Mouse (Mus musculus): ENCODE measurements at regions not wholly inside any gene's neighbourhood (a gene's known extent, or its start where the extent isn't known, plus 50 kb on each side); places are given as distances from the start of the nearest gene placed in this dataset.
A peak's percentile ranks its signal among the peaks of the same experiment; 100 is the strongest.

DNA sequence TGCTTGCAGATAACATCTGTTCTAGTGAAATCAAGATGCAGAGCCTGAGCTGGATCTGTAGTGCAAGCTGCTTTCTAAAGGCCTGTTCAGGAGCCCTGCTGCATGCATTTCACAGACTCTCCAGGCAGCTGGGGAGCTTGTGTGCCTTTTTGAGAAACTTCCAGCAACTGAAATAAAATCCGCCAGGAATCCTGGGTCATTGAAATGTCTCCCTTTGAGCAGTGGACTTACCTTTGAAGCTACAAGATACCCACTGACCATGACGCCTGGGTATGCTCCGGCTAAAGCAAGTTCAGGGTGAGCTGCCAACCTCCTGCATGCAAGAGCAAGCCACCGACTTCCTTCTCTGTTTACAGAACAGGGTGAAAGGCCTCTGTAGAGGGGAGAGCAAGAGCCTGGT is 278.7 kb downstream of the Cenpw start:
- no peaks in the 10 kb centered on the region for H3K4me1 ChIP-seq (replicated peaks; ENCODE audit: control insufficient read depth, insufficient read depth, low read length)
- no peak overlapping the region for H3K27ac ChIP-seq (ENCODE audit: low read depth, low read length)
- no peaks in the 10 kb centered on the region for H3K27me3 ChIP-seq (ENCODE audit: control insufficient read depth, insufficient read depth, low read length)
- H3K4me2 ChIP-seq (ENCODE audit: low read depth, low read length, severe bottlenecking): no peak overlapping the region
- DNase-seq (ENCODE audit: low spot score) (peak; percentile 50), ATAC-seq (replicated peaks; ENCODE audit: low FRiP score) (no peak)
- no peaks in the 10 kb centered on the region for H3K36me3 ChIP-seq (ENCODE audit: control insufficient read depth, insufficient read depth, low read length)
- no peak overlapping the region for H3K9ac ChIP-seq (ENCODE audit: low read length)
- no peaks in the 10 kb centered on the region for H3K9me3 ChIP-seq (ENCODE audit: control insufficient read depth, low read length)
- H3K4me3 ChIP-seq (ENCODE audit: low read depth, low read length): no peak overlapping the region
- WGBS: 40% methylated on average over 4 of the region's 4 CpGs

DNA sequence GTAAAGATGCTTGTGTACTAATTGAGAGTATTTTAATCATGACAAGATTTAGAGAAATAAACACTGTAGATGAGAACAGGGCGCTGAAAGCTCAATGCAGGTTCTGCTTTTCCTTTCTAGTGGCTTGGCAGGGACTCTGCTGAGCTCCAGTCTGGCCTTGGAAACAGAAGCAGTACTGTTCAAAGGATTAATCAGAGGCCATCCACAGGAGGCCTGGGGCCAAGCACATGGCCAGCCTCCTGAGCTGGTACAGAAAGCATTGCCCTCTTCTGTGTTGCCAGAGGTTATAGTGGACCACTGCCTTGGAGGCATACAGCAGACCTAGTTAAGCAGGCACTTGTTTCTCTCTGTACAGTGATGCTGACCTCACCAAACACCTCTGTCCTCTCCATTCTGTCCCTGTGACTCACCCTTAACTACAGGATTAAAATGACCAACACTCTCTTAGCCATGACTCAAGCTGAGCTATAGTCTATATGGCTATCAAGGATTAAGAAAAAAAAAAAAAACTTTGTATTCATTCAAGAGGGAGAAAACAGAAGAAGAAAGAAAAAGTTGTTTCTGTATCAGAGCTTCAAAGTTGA is 302.5 kb downstream of the Cenpw start:
- Histone ChIP-seq H3K27ac (ENCODE audit: low read depth, low read length) (no peak overlapping the region), H3K4me3 (ENCODE audit: low read depth, low read length) (no peak overlapping the region), H3K4me1 (replicated peaks; ENCODE audit: control insufficient read depth, insufficient read depth, low read length) (no peaks in the 10 kb centered on the region), H3K36me3 (ENCODE audit: control insufficient read depth, insufficient read depth, low read length) (no peaks in the 10 kb centered on the region), H3K27me3 (ENCODE audit: control insufficient read depth, insufficient read depth, low read length) (no peaks in the 10 kb centered on the region), H3K4me2 (ENCODE audit: low read depth, low read length, severe bottlenecking) (no peak overlapping the region), H3K9ac (ENCODE audit: low read length) (no peak overlapping the region), H3K9me3 (ENCODE audit: control insufficient read depth, low read length) (no peaks in the 10 kb centered on the region)
- ATAC-seq (replicated peaks; ENCODE audit: low FRiP score) (peak; percentile 63), DNase-seq (ENCODE audit: low spot score) (no peak)
- 24% methylated on average over 1 of the region's 1 CpGs for WGBS

DNA sequence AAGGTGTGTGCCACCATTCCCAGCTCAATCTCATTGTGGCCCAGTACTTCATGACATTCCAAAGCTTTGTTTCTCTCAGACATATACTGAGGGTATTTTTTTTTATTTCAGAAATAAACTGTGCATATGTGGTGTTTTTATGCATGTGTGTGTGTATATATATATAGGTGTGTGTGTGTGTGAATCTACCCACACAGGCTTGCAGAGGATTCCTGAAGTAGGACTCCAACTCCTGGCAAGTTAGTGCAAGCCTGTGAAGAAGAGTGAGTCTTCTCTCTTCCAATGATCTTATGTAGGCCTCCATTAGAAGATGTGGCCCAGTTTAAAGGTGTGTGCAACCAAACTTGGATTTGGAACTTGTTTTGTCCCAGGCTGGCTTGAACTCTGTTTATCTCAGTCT is 328.9 kb upstream of the Rspo3 start:
- ATAC-seq (replicated peaks; ENCODE audit: low FRiP score): no peak

DNA sequence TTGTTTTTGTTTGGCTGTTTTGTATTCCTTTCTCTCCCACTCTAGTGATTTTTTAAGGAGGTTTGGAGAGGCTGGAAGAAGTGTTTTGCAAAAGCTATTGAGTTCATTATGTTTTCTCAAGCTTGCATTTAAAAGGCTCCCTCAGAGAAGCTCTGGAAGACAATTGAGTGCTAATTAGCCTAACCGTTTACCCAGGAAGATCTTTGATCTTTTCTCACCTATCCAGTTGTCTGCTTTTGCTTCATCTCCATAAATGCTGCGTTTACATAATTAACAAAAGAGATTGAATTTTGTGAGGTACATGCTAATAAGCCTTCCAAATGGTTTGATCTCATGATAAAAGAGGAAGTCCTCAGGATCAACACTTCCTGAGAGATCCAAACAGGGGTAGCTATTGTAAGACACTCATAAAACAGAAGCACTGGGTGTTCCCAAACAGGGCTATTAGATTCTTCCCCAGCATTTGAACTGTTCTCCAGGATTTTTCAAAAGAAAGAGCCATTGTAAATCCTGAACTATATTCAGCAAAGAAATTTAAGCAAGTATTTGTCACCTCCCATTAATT is 320.2 kb upstream of the Rspo3 start:
- Histone ChIP-seq H3K36me3 (ENCODE audit: control insufficient read depth, insufficient read depth, low read length) (no peaks in the 10 kb centered on the region), H3K9me3 (ENCODE audit: control insufficient read depth, low read length) (no peaks in the 10 kb centered on the region), H3K9ac (ENCODE audit: low read length) (no peak overlapping the region), H3K4me3 (ENCODE audit: low read depth, low read length) (no peak overlapping the region), H3K27ac (ENCODE audit: low read depth, low read length) (no peak overlapping the region), H3K27me3 (ENCODE audit: control insufficient read depth, insufficient read depth, low read length) (no peaks in the 10 kb centered on the region), H3K4me2 (ENCODE audit: low read depth, low read length, severe bottlenecking) (no peak overlapping the region), H3K4me1 (replicated peaks; ENCODE audit: control insufficient read depth, insufficient read depth, low read length) (no peaks in the 10 kb centered on the region; the same call in 1 of the 2 replicates)
- 1% methylated on average over 2 of the region's 2 CpGs for WGBS
- DNase-seq (ENCODE audit: low spot score): no peak
- peak; percentile 82 for ATAC-seq (replicated peaks; ENCODE audit: low FRiP score)

More for the DNA sequence above, 328.9 kb upstream of the Rspo3 start:
- H3K4me1 ChIP-seq (replicated peaks; ENCODE audit: control insufficient read depth, insufficient read depth, low read length): no peaks in the 10 kb centered on the region
- no peaks in the 10 kb centered on the region for H3K9me3 ChIP-seq (ENCODE audit: control insufficient read depth, low read length)
- H3K27me3 ChIP-seq (ENCODE audit: control insufficient read depth, insufficient read depth, low read length): no peaks in the 10 kb centered on the region
- no peak overlapping the region for H3K4me2 ChIP-seq (ENCODE audit: low read depth, low read length, severe bottlenecking)
- H3K27ac ChIP-seq (ENCODE audit: low read depth, low read length): no peak overlapping the region
- no peaks in the 10 kb centered on the region for H3K36me3 ChIP-seq (ENCODE audit: control insufficient read depth, insufficient read depth, low read length)
- no peak overlapping the region for H3K4me3 ChIP-seq (ENCODE audit: low read depth, low read length)
- H3K9ac ChIP-seq (ENCODE audit: low read length): no peak overlapping the region
- no peak for DNase-seq (ENCODE audit: low spot score)

DNA sequence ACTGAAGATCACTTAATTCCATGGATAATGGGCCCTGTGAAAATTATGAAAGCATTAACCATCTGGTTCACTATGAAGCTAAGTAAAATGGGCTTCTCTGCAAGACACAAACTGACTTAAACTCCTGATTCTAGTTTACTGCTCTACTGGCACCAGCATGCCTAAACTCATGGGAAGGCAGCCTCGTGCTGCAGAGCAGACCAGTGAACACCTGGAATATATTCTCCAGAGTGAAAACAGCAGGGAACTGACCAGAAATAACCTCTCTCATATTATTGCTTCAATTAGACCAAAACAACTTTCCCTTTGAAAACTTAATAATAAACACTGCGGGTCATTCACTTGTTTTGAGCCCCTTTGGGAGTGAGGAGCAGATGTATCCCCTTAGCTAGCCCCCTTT is 316.8 kb upstream of the Rspo3 start:
- no peaks in the 10 kb centered on the region for H3K36me3 ChIP-seq (ENCODE audit: control insufficient read depth, insufficient read depth, low read length)
- H3K9me3 ChIP-seq (ENCODE audit: control insufficient read depth, low read length): no peaks in the 10 kb centered on the region
- H3K27me3 ChIP-seq (ENCODE audit: control insufficient read depth, insufficient read depth, low read length): no peaks in the 10 kb centered on the region
- no peak overlapping the region for H3K4me3 ChIP-seq (ENCODE audit: low read depth, low read length)
- WGBS: 49% methylated on average over 2 of the region's 2 CpGs
- H3K27ac ChIP-seq (ENCODE audit: low read depth, low read length): no peak overlapping the region
- DNase-seq (ENCODE audit: low spot score) (no peak), ATAC-seq (replicated peaks; ENCODE audit: low FRiP score) (no peak)
- H3K4me1 ChIP-seq (replicated peaks; ENCODE audit: control insufficient read depth, insufficient read depth, low read length): no peaks in the 10 kb centered on the region; the same call in 1 of the 2 replicates
- no peak overlapping the region for H3K9ac ChIP-seq (ENCODE audit: low read length)
- no peak overlapping the region for H3K4me2 ChIP-seq (ENCODE audit: low read depth, low read length, severe bottlenecking)

DNA sequence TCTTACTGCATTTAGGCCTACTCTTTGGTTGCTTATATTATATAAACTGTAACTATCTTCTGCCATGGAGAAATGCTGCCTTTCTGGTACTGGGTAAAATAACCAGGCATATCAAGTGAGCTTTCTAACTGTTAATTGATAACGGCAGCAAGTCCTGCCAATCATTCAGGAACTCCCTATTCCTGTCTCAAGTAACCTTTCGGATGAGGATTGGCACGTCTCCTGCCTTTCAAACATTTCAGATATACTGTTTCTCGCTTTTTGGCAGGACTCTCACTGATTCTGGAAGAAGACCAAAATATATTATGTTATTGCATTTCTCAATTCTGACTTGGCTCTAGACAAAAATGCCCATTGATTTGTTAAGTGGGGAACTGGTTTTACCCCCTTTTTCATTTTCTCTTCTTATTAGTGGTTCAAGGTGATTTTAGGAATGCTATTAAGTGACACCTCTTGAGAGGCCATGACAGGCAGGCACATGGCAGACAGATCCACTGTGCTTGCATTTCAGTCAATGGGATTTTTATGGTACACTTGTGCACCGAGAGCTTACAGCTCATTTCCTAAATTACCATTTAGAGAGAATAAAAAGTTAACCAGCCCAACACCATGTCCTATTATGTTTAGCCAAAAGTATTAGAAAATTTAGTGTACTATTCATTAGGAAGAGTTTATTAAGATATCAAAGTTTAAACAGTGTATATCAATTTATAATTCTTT is 289.4 kb upstream of the Rspo3 start:
- no peak for DNase-seq (ENCODE audit: low spot score)
- ATAC-seq (replicated peaks; ENCODE audit: low FRiP score): no peak
- no peaks in the 10 kb centered on the region for H3K27me3 ChIP-seq (ENCODE audit: control insufficient read depth, insufficient read depth, low read length)
- H3K4me1 ChIP-seq (replicated peaks; ENCODE audit: control insufficient read depth, insufficient read depth, low read length): no peaks in the 10 kb centered on the region
- WGBS: 82% methylated on average over 5 of the region's 5 CpGs
- no peaks in the 10 kb centered on the region for H3K9me3 ChIP-seq (ENCODE audit: control insufficient read depth, low read length)
- no peak overlapping the region for H3K27ac ChIP-seq (ENCODE audit: low read depth, low read length)
- H3K36me3 ChIP-seq (ENCODE audit: control insufficient read depth, insufficient read depth, low read length): no peaks in the 10 kb centered on the region
- H3K4me2 ChIP-seq (ENCODE audit: low read depth, low read length, severe bottlenecking): no peak overlapping the region
- no peak overlapping the region for H3K4me3 ChIP-seq (ENCODE audit: low read depth, low read length)
- no peak overlapping the region for H3K9ac ChIP-seq (ENCODE audit: low read length)

DNA sequence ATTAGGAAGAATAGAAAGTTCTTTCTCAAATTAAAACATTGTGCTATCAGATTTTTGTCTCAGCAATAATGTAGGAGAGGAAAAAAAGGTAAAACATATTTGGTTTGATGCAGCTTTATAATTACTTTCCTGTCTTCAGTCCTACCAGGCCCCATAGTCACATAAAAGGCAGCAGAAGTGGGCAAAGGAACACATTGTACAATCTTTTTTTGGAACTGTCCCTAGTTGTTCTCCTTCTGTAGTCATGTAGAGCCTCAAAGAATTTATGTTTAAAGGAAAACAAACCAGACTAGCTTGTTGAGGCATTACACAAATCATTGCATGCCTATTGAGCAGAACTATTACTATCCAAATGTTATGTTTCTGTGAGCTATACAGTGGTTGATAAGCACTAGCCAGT is 288.7 kb upstream of the Rspo3 start:
- no peak overlapping the region for H3K27ac ChIP-seq (ENCODE audit: low read depth, low read length)
- no peak for DNase-seq (ENCODE audit: low spot score)
- H3K9ac ChIP-seq (ENCODE audit: low read length): no peak overlapping the region
- H3K36me3 ChIP-seq (ENCODE audit: control insufficient read depth, insufficient read depth, low read length): no peaks in the 10 kb centered on the region
- H3K9me3 ChIP-seq (ENCODE audit: control insufficient read depth, low read length): no peaks in the 10 kb centered on the region
- no peak overlapping the region for H3K4me2 ChIP-seq (ENCODE audit: low read depth, low read length, severe bottlenecking)
- no peak overlapping the region for H3K4me3 ChIP-seq (ENCODE audit: low read depth, low read length)
- no peaks in the 10 kb centered on the region for H3K4me1 ChIP-seq (replicated peaks; ENCODE audit: control insufficient read depth, insufficient read depth, low read length)
- no peak for ATAC-seq (replicated peaks; ENCODE audit: low FRiP score)
- H3K27me3 ChIP-seq (ENCODE audit: control insufficient read depth, insufficient read depth, low read length): no peaks in the 10 kb centered on the region

DNA sequence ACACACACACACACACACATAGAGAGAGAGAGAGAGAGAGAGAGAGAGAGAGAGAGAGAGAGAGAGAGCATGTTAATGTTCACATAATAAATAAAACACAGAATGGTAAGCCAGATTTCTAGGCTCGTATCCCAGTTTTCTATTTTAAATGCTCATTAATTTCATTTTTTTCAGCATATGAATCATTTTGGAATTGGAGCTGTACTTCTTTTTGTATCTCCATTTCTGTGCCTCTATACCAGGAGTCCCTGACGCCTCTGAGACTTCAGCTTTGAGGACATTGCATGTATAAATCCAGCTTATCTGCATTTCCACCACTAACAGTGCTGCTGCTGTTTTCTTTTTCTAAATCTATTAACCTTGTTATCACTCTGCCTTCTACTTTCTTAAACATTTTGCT is 287.5 kb upstream of the Rspo3 start:
- no peaks in the 10 kb centered on the region for H3K9me3 ChIP-seq (ENCODE audit: control insufficient read depth, low read length)
- H3K27me3 ChIP-seq (ENCODE audit: control insufficient read depth, insufficient read depth, low read length): no peaks in the 10 kb centered on the region
- H3K9ac ChIP-seq (ENCODE audit: low read length): no peak overlapping the region
- 90% methylated on average over 2 of the region's 2 CpGs for WGBS
- DNase-seq (ENCODE audit: low spot score) (no peak), ATAC-seq (replicated peaks; ENCODE audit: low FRiP score) (no peak)
- H3K4me1 ChIP-seq (replicated peaks; ENCODE audit: control insufficient read depth, insufficient read depth, low read length): no peaks in the 10 kb centered on the region
- no peak overlapping the region for H3K4me3 ChIP-seq (ENCODE audit: low read depth, low read length)
- no peak overlapping the region for H3K4me2 ChIP-seq (ENCODE audit: low read depth, low read length, severe bottlenecking)
- no peak overlapping the region for H3K27ac ChIP-seq (ENCODE audit: low read depth, low read length)
- no peaks in the 10 kb centered on the region for H3K36me3 ChIP-seq (ENCODE audit: control insufficient read depth, insufficient read depth, low read length)

Measured in forebrain, embryonic 11.5 days (tissue).